Comparison of ENCODE assay signal across 8 mouse cellular contexts in genomic region chr1:155052131-155052760, GRCm38 (mm10). TPM values are rescaled to one million over a fixed set of nuclear protein-coding genes. Genes with fewer than 3 reads are reported as not detected.
DNase-seq lines count a peak whose midpoint lies in the region; ATAC-seq and TF ChIP-seq lines count a peak whose summit lies in the region.
"Had no signal": no experiment of that assay in that cellular context is flagged by ENCODE, and none has a peak within 500 bp of the region (broad histone marks: within the 10 kb centered on the region; RNA-seq: fewer than 3 reads in every experiment).

No protein-coding gene starts in this region.

- TF ChIP-seq EP300 in stomach, postnatal 0 days (optimal IDR thresholded peaks at IDR 0.05): no peak

- WGBS in neural tube, embryonic 11.5 days: 38% methylated on average over 4 of the region's 4 CpGs
- 9% methylated on average over 4 of the region's 4 CpGs for WGBS in forebrain, embryonic 12.5 days
- WGBS in limb, embryonic 11.5 days: 46% methylated on average over 4 of the region's 4 CpGs
- WGBS in stomach, postnatal 0 days: 34% methylated on average over 4 of the region's 4 CpGs
- WGBS in cerebellum, adult 2 months: 63% methylated on average over 4 of the region's 4 CpGs

- no peaks in the 10 kb centered on the region for H3K27me3 ChIP-seq in neural tube, embryonic 11.5 days (ENCODE audit: control insufficient read depth, insufficient read depth, low read length)
- 0 out of 2 replicates have a peak, but pooled peaks cover 6% of the 10 kb centered on the region for H3K27me3 ChIP-seq in forebrain, embryonic 12.5 days
- H3K27me3 ChIP-seq in limb, embryonic 11.5 days (ENCODE audit: control insufficient read depth, insufficient read depth, low read length): no peaks in the 10 kb centered on the region
- no peaks in the 10 kb centered on the region for H3K27me3 ChIP-seq in stomach, postnatal 0 days (ENCODE audit: control insufficient read depth, insufficient read depth, low read length)
- no peaks in the 10 kb centered on the region for H3K27me3 ChIP-seq in cerebellum, adult 2 months (ENCODE audit: control insufficient read depth, insufficient read depth, low read length)

- no peak for ATAC-seq in neural tube, embryonic 11.5 days (ENCODE audit: insufficient read depth, low FRiP score, low TSS enrichment)
- no peak for ATAC-seq in forebrain, embryonic 12.5 days (ENCODE audit: low FRiP score)
- ATAC-seq in limb, embryonic 11.5 days (ENCODE audit: insufficient number of reproducible peaks, low FRiP score, low TSS enrichment, low read depth): no peak
- no peak for ATAC-seq in stomach, postnatal 0 days (ENCODE audit: low FRiP score, low TSS enrichment)
- ATAC-seq in granulocyte monocyte progenitor cell, adult 5-6 weeks (replicated peaks; ENCODE audit: poor library complexity, severe bottlenecking): no peak

- no peaks in the 10 kb centered on the region for H3K36me3 ChIP-seq in neural tube, embryonic 11.5 days (ENCODE audit: control insufficient read depth, insufficient read depth, low read length)
- no peaks in the 10 kb centered on the region for H3K36me3 ChIP-seq in forebrain, embryonic 12.5 days (replicated peaks)
- no peaks in the 10 kb centered on the region for H3K36me3 ChIP-seq in limb, embryonic 11.5 days (ENCODE audit: control insufficient read depth, insufficient read depth, low read length)
- no peaks in the 10 kb centered on the region for H3K36me3 ChIP-seq in stomach, postnatal 0 days (ENCODE audit: control insufficient read depth, insufficient read depth, low read length)

- H3K9ac ChIP-seq in neural tube, embryonic 11.5 days (ENCODE audit: low read length): peak overlapping the region; percentile 26
- peak overlapping the region; percentile 30 for H3K9ac ChIP-seq in forebrain, embryonic 12.5 days
- no peak overlapping the region; the same call in 1 of the 2 replicates for H3K9ac ChIP-seq in limb, embryonic 11.5 days (ENCODE audit: low read length)
- no peak overlapping the region for H3K9ac ChIP-seq in stomach, postnatal 0 days (ENCODE audit: low read length)

- H3K27ac ChIP-seq in neural tube, embryonic 11.5 days (ENCODE audit: low read depth, low read length): peak overlapping the region; percentile 67
- peak overlapping the region; percentile 74 for H3K27ac ChIP-seq in forebrain, embryonic 12.5 days
- peak overlapping the region; percentile 51; the same call in 1 of the 2 replicates for H3K27ac ChIP-seq in limb, embryonic 11.5 days (replicated peaks; ENCODE audit: low read depth, low read length)
- peak overlapping the region; percentile 46; the same call in 1 of the 2 replicates for H3K27ac ChIP-seq in stomach, postnatal 0 days (replicated peaks)
- no peak overlapping the region for H3K27ac ChIP-seq in cerebellum, adult 2 months (ENCODE audit: insufficient read depth, low read length)

- H3K9me3 ChIP-seq in neural tube, embryonic 11.5 days (ENCODE audit: control insufficient read depth, low read length): no peaks in the 10 kb centered on the region
- H3K9me3 ChIP-seq in forebrain, embryonic 12.5 days: no peaks in the 10 kb centered on the region
- H3K9me3 ChIP-seq in limb, embryonic 11.5 days (ENCODE audit: control insufficient read depth, low read length): no peaks in the 10 kb centered on the region
- H3K9me3 ChIP-seq in stomach, postnatal 0 days (ENCODE audit: control insufficient read depth, low read length): no peaks in the 10 kb centered on the region

- TF ChIP-seq CTCF in stomach, postnatal 0 days (IDR thresholded peaks at IDR 0.05; ENCODE audit: low read depth): no peak
- TF ChIP-seq CTCF in cerebellum, adult 2 months (IDR thresholded peaks at IDR 0.05; ENCODE audit: borderline replicate concordance, insufficient read depth, low read depth, low read length): no peak

- TF ChIP-seq POLR2A in cerebellum, adult 2 months (IDR thresholded peaks at IDR 0.05; ENCODE audit: borderline replicate concordance, insufficient read depth, low read length): no peak

- no peak for DNase-seq in neural tube, embryonic 11.5 days (ENCODE audit: low spot score)
- no peak for DNase-seq in neural tube, embryonic 10.5 days (ENCODE audit: extremely low spot score, low spot score)
- DNase-seq in limb, embryonic 11.5 days (ENCODE audit: low spot score): no peak
- DNase-seq in stomach, postnatal 0 days (ENCODE audit: low spot score): no peak
- DNase-seq in cerebellum, adult 2 months: no peak

- H3K4me2 ChIP-seq in neural tube, embryonic 11.5 days (ENCODE audit: low read depth): no peak overlapping the region
- H3K4me2 ChIP-seq in forebrain, embryonic 12.5 days: no peak overlapping the region
- no peak overlapping the region for H3K4me2 ChIP-seq in limb, embryonic 11.5 days (ENCODE audit: low read depth, severe bottlenecking)
- no peak overlapping the region for H3K4me2 ChIP-seq in stomach, postnatal 0 days (replicated peaks; ENCODE audit: low read depth)

- H3K4me3 ChIP-seq in neural tube, embryonic 11.5 days (ENCODE audit: low read depth, low read length): no peak overlapping the region
- no peak overlapping the region for H3K4me3 ChIP-seq in forebrain, embryonic 12.5 days (replicated peaks)
- no peak overlapping the region for H3K4me3 ChIP-seq in limb, embryonic 11.5 days (ENCODE audit: low read depth, low read length)
- H3K4me3 ChIP-seq in stomach, postnatal 0 days (ENCODE audit: low read depth, low read length): no peak overlapping the region
- H3K4me3 ChIP-seq in cerebellum, adult 2 months (replicated peaks; ENCODE audit: insufficient read depth, low read depth, low read length): no peak overlapping the region
- H3K4me3 ChIP-seq: erythroblast, embryonic 14.5 days had no signal

- H3K4me1 ChIP-seq in neural tube, embryonic 11.5 days (ENCODE audit: control insufficient read depth, insufficient read depth, low read length): peaks cover 24% of the 10 kb centered on the region
- H3K4me1 ChIP-seq in forebrain, embryonic 12.5 days: peaks cover 53% of the 10 kb centered on the region
- peaks cover 21% of the 10 kb centered on the region for H3K4me1 ChIP-seq in limb, embryonic 11.5 days (ENCODE audit: control insufficient read depth, insufficient read depth, low read length)
- H3K4me1 ChIP-seq in stomach, postnatal 0 days (replicated peaks; ENCODE audit: control insufficient read depth, insufficient read depth): peaks cover 10% of the 10 kb centered on the region
- peaks cover 17% of the 10 kb centered on the region for H3K4me1 ChIP-seq in cerebellum, adult 2 months (ENCODE audit: control insufficient read depth, insufficient read depth, low read length)

RNA-seq across cellular contexts. Expression of gene Ier5, which starts 47.2 kb away (rescaled TPM):
- 17.3 and 19.3 TPM in 2 replicates for polyA plus RNA-seq in neural tube, embryonic 11.5 days (2014; fragmentation: Nextera tagmentation; extraction: Ambion mirVana)
- polyA plus RNA-seq in forebrain, embryonic 12.5 days (2016; fragmentation: Nextera tagmentation; extraction: Ambion mirVana): 15.2 and 19.2 TPM in 2 replicates
- polyA plus RNA-seq in limb, embryonic 11.5 days (2014; fragmentation: Nextera tagmentation; extraction: Ambion mirVana): 12.4 and 15.0 TPM in 2 replicates
- polyA plus RNA-seq in stomach, postnatal 0 days (2015; fragmentation: Nextera tagmentation; extraction: Ambion mirVana): 7.3 and 11.2 TPM in 2 replicates
- total RNA-seq in granulocyte monocyte progenitor cell, adult 5-6 weeks (2014; fragmentation: Nextera tagmentation): 0.32 and 2.9 TPM in 2 replicates
- total RNA-seq in granulocyte monocyte progenitor cell, adult 5-6 weeks (2017): 3.2 and 4.4 TPM in 2 replicates
- polyA plus RNA-seq in cerebellum, adult 2 months (2012; rRNA removed): 13.0 and 13.7 TPM in 2 replicates

Comparison
In these comparisons a context has a peak if more than half of its experiments do, and no peak if none do; other contexts are left out.
1. H3K9ac ChIP-seq: peak in neural tube, embryonic 11.5 days (single experiment) and forebrain, embryonic 12.5 days (single experiment); none in limb, embryonic 11.5 days (single experiment) and stomach, postnatal 0 days (single experiment).